Mouse (Mus musculus) embryonic fibroblast, embryonic 13.5 days (primary cell): ENCODE measurements at regions not wholly inside any gene's neighbourhood (a gene's known extent, or its start where the extent isn't known, plus 50 kb on each side); places are given as distances from the start of the nearest gene placed in this dataset.

Source experiments
- CTCF ChIP-seq: IDR thresholded peaks from 2 replicates; pipeline ENCODE4 v1.5.1; 2011; ENCODE audit warnings: mild to moderate bottlenecking, control low read depth, low read length, moderate library complexity, borderline replicate concordance; ENCODE audit not compliant: insufficient read depth
- POLR2A ChIP-seq: IDR thresholded peaks from 2 replicates; pipeline ENCODE4 v1.6.1; 2011; ENCODE audit warnings: low read depth, mild to moderate bottlenecking, control low read depth, low read length, moderate library complexity

DNA sequence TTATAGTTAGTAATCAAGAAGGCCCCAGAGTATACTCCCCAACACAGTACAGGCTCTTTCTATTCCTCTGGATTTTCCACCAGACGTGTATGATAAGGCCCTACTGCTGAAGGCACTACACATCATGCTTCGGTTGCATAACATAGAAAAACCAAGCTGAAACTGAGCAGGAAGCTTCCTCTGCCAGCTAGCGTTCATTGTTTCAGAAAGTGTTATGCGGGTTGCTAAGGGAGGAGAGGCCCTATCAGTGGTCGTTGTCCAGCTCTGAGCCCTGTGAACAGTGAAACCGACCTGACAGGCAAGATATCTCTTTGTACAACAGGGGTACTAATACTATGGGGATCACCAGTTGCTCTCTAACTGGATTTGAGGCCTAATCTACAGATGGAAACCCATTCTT lies 118.9 kb upstream of the Serpine2 start:
- TF ChIP-seq CTCF (no peak), POLR2A (no peak)
